Mouse (Mus musculus) heart, embryonic 12.5 days (tissue): ENCODE results near the gene Ankrd33. TPM values are rescaled to one million over a fixed set of nuclear protein-coding genes. Genes with fewer than 3 reads are reported as not detected.

Source experiments
- ATAC-seq: fragments of 200-750 bp; cut with Nextera tagmentation; 2 replicates; pipeline ENCODE4 v1.8.0; 2017; ENCODE audit warnings: moderate TSS enrichment, moderate library complexity; ENCODE audit not compliant: insufficient number of reproducible peaks, low FRiP score
- H3K27ac ChIP-seq: fragments of 300-500 bp; sonication (generic); 2 replicates; pipeline ENCODE4 v1.5.1; 2016; ENCODE audit warnings: mild to moderate bottlenecking, moderate library complexity; ENCODE audit not compliant: poor library complexity, severe bottlenecking
- H3K27me3 ChIP-seq: fragments of 300-500 bp; sonication (generic); replicated peaks from 2 replicates; pipeline ENCODE4 v1.6.1; 2016; ENCODE audit warnings: mild to moderate bottlenecking, moderate library complexity
- H3K36me3 ChIP-seq: fragments of 300-500 bp; sonication (generic); 2 replicates; pipeline ENCODE4 v1.6.1; 2016; ENCODE audit warnings: mild to moderate bottlenecking, moderate library complexity
- H3K4me1 ChIP-seq: fragments of 300-500 bp; sonication (generic); replicated peaks from 2 replicates; pipeline ENCODE4 v1.6.1; 2016; ENCODE audit warnings: mild to moderate bottlenecking
- H3K4me2 ChIP-seq: fragments of 300-500 bp; sonication (generic); 2 replicates; pipeline ENCODE4 v1.6.1; 2016; ENCODE audit warnings: mild to moderate bottlenecking, moderate library complexity
- H3K4me3 ChIP-seq: fragments of 300-500 bp; sonication (generic); 2 replicates; pipeline ENCODE4 v1.5.1; 2016; ENCODE audit warnings: mild to moderate bottlenecking
- H3K9ac ChIP-seq: fragments of 300-500 bp; sonication (generic); 2 replicates; pipeline ENCODE4 v1.6.1; 2016; ENCODE audit warnings: mild to moderate bottlenecking, moderate library complexity
- H3K9me3 ChIP-seq: fragments of 300-500 bp; sonication (generic); replicated peaks from 2 replicates; pipeline ENCODE4 v1.6.1; 2016; ENCODE audit warnings: mild to moderate bottlenecking, moderate library complexity
- WGBS: fragments of 180-500 bp; shearing (Covaris S2); methylation state at CpG from one replicate; pipeline ENCODE4 v1.1.7; 2016; 5-methylcytosine and 5-hydroxymethylcytosine counted together
- polyA plus RNA-seq: library from polyadenylated mRNA; unstranded; fragments of >200 nt; fragmentation: Nextera tagmentation; extraction: Ambion mirVana; gene quantifications from 2 replicates; pipeline ENCODE4 v1.2.1, GENCODE M21; 2016

The Ankrd33 gene
- polyA plus RNA-seq: not detected in 2 replicates

DNA sequence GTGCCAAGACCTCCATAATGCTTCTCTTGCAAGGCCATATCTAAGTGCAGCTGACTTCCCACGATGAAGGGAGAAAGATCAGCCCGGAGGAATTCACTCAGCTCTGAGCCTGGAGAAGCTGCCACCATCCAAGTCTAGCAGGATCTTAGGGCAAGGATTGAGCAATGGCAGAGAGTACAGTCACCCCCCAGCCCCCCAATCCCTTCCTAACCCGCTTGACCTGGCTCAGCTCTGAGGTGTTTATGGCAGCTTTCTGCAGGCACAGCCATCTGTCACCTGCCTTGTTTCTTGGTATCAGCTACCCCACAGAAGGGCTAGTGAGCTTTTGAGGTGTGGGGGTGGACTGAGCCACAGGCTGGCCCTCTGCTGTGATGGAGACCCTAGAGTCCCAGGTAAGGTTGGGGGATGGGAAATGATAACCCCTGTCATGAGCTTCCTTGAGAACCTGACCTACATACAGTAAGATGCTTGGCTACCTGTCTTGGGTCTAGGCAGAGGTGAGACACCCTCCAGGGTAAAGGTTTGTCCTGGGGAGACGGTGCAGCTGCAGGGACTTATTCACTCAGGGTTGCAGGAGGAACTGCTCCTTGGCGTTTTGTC, at the start of gene Ankrd33:
Ankrd33 (plus strand) TSS at position 245 of the 600 bp plus-strand sequence.
- Histone ChIP-seq H3K9ac (no peak within 1 kb of the TSS), H3K4me3 (no peak within 1 kb of the TSS), H3K9me3 (peaks cover 5% of the 10 kb centered on the region; the same call in 1 of the 2 replicates), H3K27me3 (peaks cover 9% of the 10 kb centered on the region; the same call in 1 of the 2 replicates), H3K36me3 (no peaks in the 10 kb centered on the region), H3K27ac (no peak within 1 kb of the TSS), H3K4me2 (no peak within 1 kb of the TSS), H3K4me1 (peaks cover 9% of the 10 kb centered on the region; the same call in 1 of the 2 replicates)
- ATAC-seq: no peak
- 77% methylated on average over 5 of the region's 5 CpGs for WGBS

DNA sequence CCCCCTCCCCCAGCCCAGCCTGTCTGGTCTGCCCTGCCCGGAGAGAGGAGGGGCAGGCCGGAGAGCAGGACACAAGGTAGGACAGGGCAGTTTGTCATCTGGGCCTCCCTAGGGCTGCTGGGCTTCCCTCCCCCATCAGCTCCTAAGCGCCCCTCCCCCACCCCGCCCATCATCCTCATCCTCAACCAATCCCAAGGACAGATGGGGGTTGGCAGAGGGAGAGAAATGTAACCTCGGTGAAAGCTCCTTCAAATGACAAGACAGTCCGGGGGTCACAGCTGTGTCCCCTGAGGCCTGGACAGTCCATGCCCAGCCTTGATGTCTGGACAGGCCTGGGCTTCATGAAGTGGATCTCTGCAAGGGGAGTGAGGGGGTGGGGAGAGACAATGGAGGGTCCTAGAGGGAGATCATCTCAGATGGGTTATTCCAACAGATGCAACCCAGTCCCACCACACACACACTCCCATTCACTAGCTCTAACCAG, 49.1 kb upstream of the Ankrd33 start:
- no peak for ATAC-seq
- H3K4me1 ChIP-seq: peaks cover 50% of the 10 kb centered on the region
- no peaks in the 10 kb centered on the region for H3K36me3 ChIP-seq
- no peak overlapping the region for H3K9ac ChIP-seq
- H3K27me3 ChIP-seq: no peaks in the 10 kb centered on the region
- H3K4me2 ChIP-seq: no peak overlapping the region
- H3K4me3 ChIP-seq: no peak overlapping the region
- H3K27ac ChIP-seq: no peak overlapping the region
- H3K9me3 ChIP-seq: no peaks in the 10 kb centered on the region
- 29% methylated on average over 6 of the region's 6 CpGs for WGBS

DNA sequence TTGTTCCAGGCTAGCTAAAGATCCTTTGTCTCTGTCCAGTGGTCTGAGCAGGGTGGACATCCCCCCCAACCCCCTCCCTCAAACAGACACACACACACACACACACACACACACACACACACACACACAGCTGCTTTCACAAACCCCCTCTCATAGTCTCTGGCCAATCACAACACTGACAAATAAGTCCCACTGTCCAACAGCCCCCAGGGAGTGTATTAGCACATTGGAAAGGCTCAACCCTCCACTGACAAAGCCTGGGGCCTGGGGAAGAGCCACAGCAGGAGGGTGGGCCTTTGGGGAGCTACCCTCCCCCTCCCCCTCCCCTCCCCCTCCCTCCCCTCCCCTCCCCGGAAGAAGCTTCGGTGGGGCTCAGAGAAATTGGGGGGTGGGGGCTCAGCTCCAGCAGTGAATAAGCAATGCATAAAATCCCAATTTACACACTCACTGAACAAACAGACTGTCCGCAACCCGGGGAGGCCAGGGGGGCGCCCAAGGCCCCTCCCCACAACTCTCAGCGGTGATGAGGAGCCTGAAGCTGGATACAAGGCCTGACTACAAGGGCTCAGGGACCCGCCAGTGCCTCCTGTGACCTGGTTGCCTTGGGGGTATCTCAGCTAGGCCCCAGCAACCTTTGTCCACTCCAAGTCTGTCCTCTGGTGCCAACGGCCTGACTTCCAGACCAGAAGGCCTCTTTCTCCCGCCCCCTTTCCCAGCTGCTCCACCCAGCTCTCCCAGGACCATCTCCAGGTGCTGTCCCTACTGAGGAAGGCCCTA, 48.4 kb upstream of the Ankrd33 start:
- H3K36me3 ChIP-seq: no peaks in the 10 kb centered on the region
- H3K4me1 ChIP-seq: peaks cover 54% of the 10 kb centered on the region
- H3K27ac ChIP-seq: no peak overlapping the region
- no peaks in the 10 kb centered on the region for H3K27me3 ChIP-seq
- H3K9ac ChIP-seq: 0 out of 2 replicates have a peak overlapping the region, but pooled peaks have one; percentile 23
- H3K4me3 ChIP-seq: no peak overlapping the region
- WGBS: 46% methylated on average over 7 of the region's 9 CpGs
- no peak for ATAC-seq
- no peaks in the 10 kb centered on the region for H3K9me3 ChIP-seq
- no peak overlapping the region for H3K4me2 ChIP-seq

DNA sequence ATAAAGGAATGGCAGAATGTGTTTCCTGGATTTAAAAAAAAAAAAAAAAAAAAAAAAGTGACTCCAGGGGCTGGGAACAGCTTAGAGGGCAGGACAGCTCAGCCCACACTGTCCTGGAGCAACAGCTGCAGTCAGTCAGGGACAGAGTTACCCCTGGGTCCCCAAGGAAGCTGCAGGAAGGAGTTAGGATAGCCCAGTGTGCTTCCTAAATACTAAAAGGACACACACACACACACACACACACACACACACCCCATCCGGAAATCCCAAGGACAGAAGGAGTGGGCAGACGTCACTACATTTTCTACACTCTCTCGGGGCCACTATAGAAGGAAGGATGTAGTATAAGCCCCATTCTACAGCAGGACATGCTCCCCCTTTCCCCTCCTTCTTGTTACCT, 47.5 kb upstream of the Ankrd33 start:
- no peaks in the 10 kb centered on the region for H3K9me3 ChIP-seq
- peaks cover 54% of the 10 kb centered on the region for H3K4me1 ChIP-seq
- no peaks in the 10 kb centered on the region for H3K36me3 ChIP-seq
- no peak for ATAC-seq
- H3K4me3 ChIP-seq: no peak overlapping the region
- no peak overlapping the region for H3K9ac ChIP-seq
- H3K27ac ChIP-seq: no peak overlapping the region
- no peak overlapping the region for H3K4me2 ChIP-seq
- no peaks in the 10 kb centered on the region for H3K27me3 ChIP-seq
- 60% methylated on average over 3 of the region's 3 CpGs for WGBS

DNA sequence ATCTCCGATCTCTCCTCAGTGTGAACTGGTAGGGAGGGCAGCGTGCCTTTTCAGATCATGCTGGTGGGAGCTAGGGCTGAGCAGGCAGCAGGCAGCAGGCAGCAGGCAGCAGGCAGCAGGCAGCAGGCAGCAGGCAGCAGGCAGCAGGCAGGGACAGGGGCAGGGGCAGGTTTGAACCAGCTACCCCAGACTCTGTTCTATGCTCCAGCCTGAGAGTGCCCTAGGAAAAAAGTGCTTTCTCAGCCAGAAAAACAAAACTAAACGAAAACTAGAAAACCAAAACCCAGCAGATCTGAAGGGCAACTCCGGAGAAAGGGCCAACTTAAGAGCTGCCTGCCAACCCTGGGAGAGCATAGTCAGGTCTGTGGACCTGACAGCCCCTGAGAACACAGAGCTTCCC, 46.9 kb upstream of the Ankrd33 start:
- 61% methylated on average over 4 of the region's 4 CpGs for WGBS
- Histone ChIP-seq H3K36me3 (no peaks in the 10 kb centered on the region), H3K27ac (no peak overlapping the region), H3K4me1 (peaks cover 54% of the 10 kb centered on the region), H3K4me3 (no peak overlapping the region), H3K4me2 (no peak overlapping the region), H3K9me3 (no peaks in the 10 kb centered on the region), H3K9ac (no peak overlapping the region), H3K27me3 (no peaks in the 10 kb centered on the region)
- no peak for ATAC-seq

DNA sequence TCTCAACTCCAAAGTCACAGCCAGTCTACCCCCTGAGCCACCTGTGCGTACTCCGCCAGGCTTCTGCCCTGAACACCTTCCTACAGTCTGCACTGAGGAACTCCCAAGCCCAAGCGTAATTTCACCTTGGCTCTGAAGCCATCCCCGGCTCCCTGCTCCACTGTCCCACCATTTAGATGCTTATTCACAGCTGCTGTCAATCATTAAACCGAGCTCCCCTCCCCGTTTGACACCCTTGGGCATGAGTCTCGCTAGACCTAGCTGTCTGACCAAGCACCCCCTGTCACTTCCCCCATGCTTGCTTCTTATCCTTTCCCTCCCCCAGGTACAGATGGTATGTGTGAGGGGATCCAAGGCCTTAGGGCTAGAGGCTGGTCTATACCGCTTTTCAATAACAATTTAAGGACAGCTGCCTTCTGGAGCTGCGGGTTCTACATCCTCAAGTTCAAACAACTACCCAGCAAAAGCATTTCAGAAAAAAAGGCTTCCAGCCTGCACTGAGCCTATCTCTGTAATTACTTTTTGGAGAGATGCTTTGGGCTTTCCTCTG, 45.8 kb upstream of the Ankrd33 start:
- Histone ChIP-seq H3K4me3 (no peak overlapping the region), H3K4me1 (peaks cover 54% of the 10 kb centered on the region), H3K9ac (no peak overlapping the region), H3K27ac (no peak overlapping the region), H3K9me3 (no peaks in the 10 kb centered on the region), H3K36me3 (no peaks in the 10 kb centered on the region), H3K4me2 (no peak overlapping the region), H3K27me3 (no peaks in the 10 kb centered on the region)
- no peak for ATAC-seq
- 63% methylated on average over 9 of the region's 9 CpGs for WGBS

DNA sequence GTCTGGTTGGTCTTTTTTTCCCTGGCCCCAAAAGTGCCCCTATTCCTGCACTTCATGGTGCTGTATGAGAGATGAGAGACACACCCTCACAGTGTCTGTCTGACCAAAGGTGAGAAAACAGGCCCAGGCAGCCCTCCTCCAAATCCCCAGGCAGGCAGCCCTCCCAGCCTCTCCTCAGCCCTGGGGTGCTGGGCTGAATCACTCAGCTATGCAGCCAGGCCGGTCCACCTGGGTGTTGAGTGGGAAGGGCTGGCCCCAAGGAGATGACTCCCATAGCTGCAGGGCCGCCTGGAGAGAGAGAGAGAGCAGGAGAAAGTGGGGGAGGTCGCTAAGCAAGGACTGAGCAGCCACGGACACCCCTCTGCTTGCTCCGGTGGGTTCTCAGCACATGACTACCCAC, 44.8 kb upstream of the Ankrd33 start:
- whole genome bisulfite sequencing: 26% methylated on average over 5 of the region's 5 CpGs
- no peak for ATAC-seq
- H3K4me1 ChIP-seq: peaks cover 52% of the 10 kb centered on the region

DNA sequence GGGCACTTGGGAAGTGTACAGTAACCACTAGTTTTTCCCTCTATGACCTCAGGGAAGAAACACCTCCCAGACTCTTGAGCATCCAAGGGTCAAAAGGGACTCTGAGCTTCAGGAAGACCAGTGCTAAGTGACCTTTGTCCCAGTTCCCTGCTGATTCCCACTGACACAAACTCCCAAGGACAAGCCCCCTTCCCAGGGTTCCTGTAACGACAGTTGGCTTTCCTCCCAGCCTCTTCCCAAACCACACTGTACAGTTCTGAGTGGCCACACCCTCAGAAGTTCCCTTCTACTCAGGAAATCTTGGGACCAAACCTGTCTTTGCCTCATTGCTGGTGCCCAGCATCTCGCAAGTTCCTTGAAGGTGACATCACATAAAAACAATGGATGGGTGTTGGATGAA, 42.8 kb upstream of the Ankrd33 start:
- Histone ChIP-seq H3K9ac (no peak overlapping the region), H3K27me3 (peaks cover 10% of the 10 kb centered on the region; the same call in 1 of the 2 replicates), H3K4me1 (peaks cover 52% of the 10 kb centered on the region), H3K9me3 (no peaks in the 10 kb centered on the region), H3K4me2 (no peak overlapping the region), H3K4me3 (no peak overlapping the region), H3K36me3 (no peaks in the 10 kb centered on the region), H3K27ac (no peak overlapping the region)
- ATAC-seq: no peak
- WGBS: 51% methylated on average over 2 of the region's 2 CpGs

More for the DNA sequence above, 44.8 kb upstream of the Ankrd33 start:
- H3K36me3 ChIP-seq: no peaks in the 10 kb centered on the region
- H3K9ac ChIP-seq: no peak overlapping the region
- no peak overlapping the region for H3K27ac ChIP-seq
- H3K9me3 ChIP-seq: no peaks in the 10 kb centered on the region
- H3K4me3 ChIP-seq: no peak overlapping the region
- no peaks in the 10 kb centered on the region; the same call in 1 of the 2 replicates for H3K27me3 ChIP-seq
- no peak overlapping the region for H3K4me2 ChIP-seq

DNA sequence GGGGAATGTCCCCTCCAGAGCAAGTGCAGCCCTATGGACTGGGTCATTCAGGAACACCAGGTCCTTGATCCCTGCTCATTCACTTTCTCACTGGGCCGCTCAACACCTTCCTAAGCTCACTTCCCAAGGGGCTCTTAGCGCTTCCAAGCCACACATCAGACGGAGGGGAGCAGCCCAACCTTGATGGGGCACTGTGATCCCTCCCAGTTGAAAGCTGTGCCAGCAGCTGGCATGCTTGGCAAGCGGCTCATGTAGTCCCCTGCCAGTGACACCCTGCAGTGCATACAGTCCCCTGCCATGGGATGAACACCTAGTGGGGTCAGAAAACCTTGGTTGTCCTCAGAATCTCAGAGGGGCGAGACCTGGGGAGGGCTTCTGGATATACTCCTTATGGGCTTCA, 41.5 kb upstream of the Ankrd33 start:
- WGBS: 77% methylated on average over 5 of the region's 5 CpGs
- Histone ChIP-seq H3K9me3 (no peaks in the 10 kb centered on the region), H3K27me3 (peaks cover 10% of the 10 kb centered on the region; the same call in 1 of the 2 replicates), H3K4me1 (peaks cover 48% of the 10 kb centered on the region), H3K27ac (no peak overlapping the region), H3K9ac (no peak overlapping the region), H3K36me3 (no peaks in the 10 kb centered on the region), H3K4me3 (no peak overlapping the region), H3K4me2 (no peak overlapping the region)
- no peak for ATAC-seq

DNA sequence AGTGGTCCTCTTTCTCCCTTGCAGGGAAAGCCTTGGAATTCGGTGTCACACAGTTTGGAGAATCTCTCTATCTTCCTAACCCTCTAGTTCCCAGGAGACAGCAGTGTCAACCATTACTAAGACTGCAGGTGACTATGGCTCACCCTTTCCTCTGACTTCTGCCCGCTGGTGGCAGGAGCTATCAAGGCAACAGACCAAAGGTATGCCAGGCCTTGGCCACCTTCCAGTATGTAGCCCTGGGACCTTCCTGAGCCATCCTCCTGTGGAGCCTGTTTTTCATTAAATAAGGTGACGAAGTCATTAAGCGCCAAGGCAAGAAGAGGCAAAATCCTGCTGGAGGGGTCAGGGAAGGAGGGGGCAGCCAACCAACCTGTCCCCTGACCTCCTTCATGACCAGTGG, 40.4 kb upstream of the Ankrd33 start:
- Histone ChIP-seq H3K27me3 (peaks cover 10% of the 10 kb centered on the region; the same call in 1 of the 2 replicates), H3K4me1 (peaks cover 51% of the 10 kb centered on the region), H3K4me2 (no peak overlapping the region), H3K9me3 (no peaks in the 10 kb centered on the region), H3K27ac (no peak overlapping the region), H3K36me3 (no peaks in the 10 kb centered on the region), H3K9ac (no peak overlapping the region), H3K4me3 (no peak overlapping the region)
- ATAC-seq: no peak
- 56% methylated on average over 4 of the region's 4 CpGs for WGBS

DNA sequence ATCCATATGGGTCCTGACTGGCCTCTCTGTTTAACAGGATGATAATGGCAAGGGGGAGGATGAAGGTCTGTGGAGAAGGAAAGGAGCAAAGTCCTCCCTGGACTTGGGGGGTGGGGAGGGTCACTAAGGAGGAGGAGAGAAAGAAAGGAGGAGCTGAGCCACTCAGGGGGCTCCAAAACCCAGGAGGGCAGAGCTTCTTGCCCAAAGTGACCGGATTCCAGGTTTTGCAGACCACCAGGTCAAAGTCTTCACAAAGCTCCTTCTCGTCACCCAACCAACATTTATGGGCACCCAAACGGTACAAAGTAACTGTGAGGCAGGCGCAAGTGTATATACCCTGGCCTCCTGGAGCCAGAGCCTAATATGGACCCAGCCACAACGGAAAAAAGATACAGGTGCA, 39.9 kb upstream of the Ankrd33 start:
- H3K9ac ChIP-seq: no peak overlapping the region
- H3K9me3 ChIP-seq: no peaks in the 10 kb centered on the region
- H3K36me3 ChIP-seq: no peaks in the 10 kb centered on the region
- ATAC-seq: no peak
- peaks cover 48% of the 10 kb centered on the region for H3K4me1 ChIP-seq
- H3K4me3 ChIP-seq: no peak overlapping the region
- no peak overlapping the region for H3K27ac ChIP-seq
- 47% methylated on average over 5 of the region's 5 CpGs for WGBS
- peaks cover 10% of the 10 kb centered on the region; the same call in 1 of the 2 replicates for H3K27me3 ChIP-seq
- H3K4me2 ChIP-seq: peak overlapping the region; percentile 95; the same call in 1 of the 2 replicates
